Mouse (Mus musculus): Measurements from ENCODE around the gene Spata17. TPM values are rescaled to one million over a fixed set of nuclear protein-coding genes. Genes with fewer than 3 reads are reported as not detected.

Gene Spata17
- polyA plus RNA-seq, 1 experiment from 2014 or later: 0.67 TPM

GRCm38 (mm10) chr1:187015673-187016072 is 199.6 kb downstream of the Spata17 start:
- WGBS: 65% methylated on average over 1 of the region's 1 CpGs
- no peaks in the 10 kb centered on the region for H3K4me1 ChIP-seq
- no peak overlapping the region for H3K4me2 ChIP-seq
- no peaks in the 10 kb centered on the region for H3K36me3 ChIP-seq
- H3K9me3 ChIP-seq: no peaks in the 10 kb centered on the region
- H3K9ac ChIP-seq: no peak overlapping the region
- H3K27ac ChIP-seq: no peak overlapping the region
- H3K4me3 ChIP-seq (replicated peaks): no peak overlapping the region
- no peaks in the 10 kb centered on the region for H3K27me3 ChIP-seq (replicated peaks)
- ATAC-seq (ENCODE audit: insufficient read depth, low FRiP score, low read depth): no peak

GRCm38 (mm10) chr1:187014141-187014540 is 201.1 kb downstream of the Spata17 start:
- H3K9me3 ChIP-seq: no peaks in the 10 kb centered on the region
- no peaks in the 10 kb centered on the region for H3K27me3 ChIP-seq (replicated peaks)
- no peak overlapping the region for H3K4me3 ChIP-seq (replicated peaks)
- H3K27ac ChIP-seq: no peak overlapping the region
- H3K36me3 ChIP-seq: no peaks in the 10 kb centered on the region
- H3K9ac ChIP-seq: no peak overlapping the region
- H3K4me1 ChIP-seq: no peaks in the 10 kb centered on the region
- no peak overlapping the region for H3K4me2 ChIP-seq
- ATAC-seq (ENCODE audit: insufficient read depth, low FRiP score, low read depth): no peak
- 74% methylated on average over 2 of the region's 2 CpGs for WGBS

GRCm38 (mm10) chr1:187011601-187012000 is 203.7 kb downstream of the Spata17 start:
- ATAC-seq (ENCODE audit: insufficient read depth, low FRiP score, low read depth): no peak
- H3K4me1 ChIP-seq: no peaks in the 10 kb centered on the region
- 84% methylated on average over 4 of the region's 4 CpGs for WGBS
- no peaks in the 10 kb centered on the region for H3K36me3 ChIP-seq
- no peaks in the 10 kb centered on the region for H3K9me3 ChIP-seq
- H3K4me2 ChIP-seq: no peak overlapping the region
- no peaks in the 10 kb centered on the region for H3K27me3 ChIP-seq (replicated peaks)
- H3K9ac ChIP-seq: no peak overlapping the region
- no peak overlapping the region for H3K27ac ChIP-seq
- no peak overlapping the region for H3K4me3 ChIP-seq (replicated peaks)

- H3K4me2 ChIP-seq: no peak overlapping the region
- no peaks in the 10 kb centered on the region for H3K36me3 ChIP-seq
- 71% methylated on average over 11 of the region's 11 CpGs for WGBS
- no peak overlapping the region for H3K9ac ChIP-seq
- no peaks in the 10 kb centered on the region for H3K9me3 ChIP-seq
- no peak for ATAC-seq (ENCODE audit: insufficient read depth, low FRiP score, low read depth)
- no peak overlapping the region for H3K4me3 ChIP-seq (replicated peaks)
- no peak overlapping the region for H3K27ac ChIP-seq
- H3K27me3 ChIP-seq (replicated peaks): no peaks in the 10 kb centered on the region
- H3K4me1 ChIP-seq: no peaks in the 10 kb centered on the region
Measured at GRCm38 (mm10) chr1:187010071-187010470, 205.2 kb downstream of the Spata17 start.

- H3K4me3 ChIP-seq (replicated peaks): no peak overlapping the region
- no peak overlapping the region for H3K27ac ChIP-seq
- 83% methylated on average over 7 of the region's 7 CpGs for WGBS
- no peaks in the 10 kb centered on the region for H3K9me3 ChIP-seq
- no peaks in the 10 kb centered on the region for H3K27me3 ChIP-seq (replicated peaks)
- no peak for ATAC-seq (ENCODE audit: insufficient read depth, low FRiP score, low read depth)
- H3K9ac ChIP-seq: no peak overlapping the region
- no peaks in the 10 kb centered on the region for H3K36me3 ChIP-seq
- no peaks in the 10 kb centered on the region for H3K4me1 ChIP-seq
- H3K4me2 ChIP-seq: no peak overlapping the region
Measured at GRCm38 (mm10) chr1:187008236-187008635, 207.0 kb downstream of the Spata17 start.

GRCm38 (mm10) chr1:187006227-187006925 is 208.9 kb downstream of the Spata17 start:
- Histone ChIP-seq H3K9me3 (no peaks in the 10 kb centered on the region), H3K4me2 (no peak overlapping the region), H3K27ac (no peak overlapping the region), H3K27me3 (replicated peaks) (no peaks in the 10 kb centered on the region), H3K36me3 (no peaks in the 10 kb centered on the region), H3K4me3 (replicated peaks) (no peak overlapping the region), H3K9ac (no peak overlapping the region), H3K4me1 (no peaks in the 10 kb centered on the region)
- no peak for ATAC-seq (ENCODE audit: insufficient read depth, low FRiP score, low read depth)
- WGBS: 85% methylated on average over 14 of the region's 14 CpGs

GRCm38 (mm10) chr1:187004306-187004705 is 211.0 kb downstream of the Spata17 start:
- 94% methylated on average over 1 of the region's 1 CpGs for WGBS
- no peak overlapping the region for H3K27ac ChIP-seq
- H3K4me3 ChIP-seq (replicated peaks): no peak overlapping the region
- ATAC-seq (ENCODE audit: insufficient read depth, low FRiP score, low read depth): no peak
- no peaks in the 10 kb centered on the region for H3K9me3 ChIP-seq
- no peak overlapping the region for H3K9ac ChIP-seq
- no peaks in the 10 kb centered on the region for H3K4me1 ChIP-seq
- no peaks in the 10 kb centered on the region for H3K27me3 ChIP-seq (replicated peaks)
- H3K4me2 ChIP-seq: no peak overlapping the region
- H3K36me3 ChIP-seq: no peaks in the 10 kb centered on the region

- no peak overlapping the region for H3K9ac ChIP-seq
- no peak overlapping the region for H3K4me2 ChIP-seq
- no peaks in the 10 kb centered on the region for H3K36me3 ChIP-seq
- H3K27ac ChIP-seq: no peak overlapping the region
- H3K4me1 ChIP-seq: no peaks in the 10 kb centered on the region
- ATAC-seq (ENCODE audit: insufficient read depth, low FRiP score, low read depth): no peak
- no peak overlapping the region for H3K4me3 ChIP-seq (replicated peaks)
- no peaks in the 10 kb centered on the region for H3K9me3 ChIP-seq
- no peaks in the 10 kb centered on the region for H3K27me3 ChIP-seq (replicated peaks)
- WGBS: 58% methylated on average over 7 of the region's 7 CpGs
Measured at GRCm38 (mm10) chr1:187003441-187003861, 211.8 kb downstream of the Spata17 start.

GRCm38 (mm10) chr1:186997596-186998304 is 217.5 kb downstream of the Spata17 start:
- Histone ChIP-seq H3K27ac (no peak overlapping the region), H3K9me3 (no peaks in the 10 kb centered on the region), H3K4me2 (no peak overlapping the region), H3K9ac (no peak overlapping the region), H3K4me3 (replicated peaks) (no peak overlapping the region), H3K36me3 (no peaks in the 10 kb centered on the region), H3K4me1 (no peaks in the 10 kb centered on the region), H3K27me3 (replicated peaks) (no peaks in the 10 kb centered on the region)
- ATAC-seq (ENCODE audit: insufficient read depth, low FRiP score, low read depth): no peak
- WGBS: 83% methylated on average over 21 of the region's 21 CpGs

Other genes starting within 250 kb of the Spata17 start
- gene D1Pas1, start 248.0 kb downstream of the Spata17 start, polyA plus RNA-seq (2015; fragmentation: Nextera tagmentation; extraction: Ambion mirVana): 0.05 and 0.06 TPM in 2 replicates
- gene Gpatch2, start within 50 bp of the Spata17 start, polyA plus RNA-seq (2015; fragmentation: Nextera tagmentation; extraction: Ambion mirVana): 15.1 and 19.0 TPM in 2 replicates

All from stomach, embryonic 15.5 days (tissue).